Mouse (Mus musculus) E14TG2a.4 (cell line): Measurements from ENCODE around the gene Cnst.

Experiments
- CTCF ChIP-seq: conservative IDR thresholded peaks from 2 replicates; pipeline ENCODE4 v1.5.1; 2014; ENCODE audit warnings: low read length
- POU5F1 ChIP-seq: IDR thresholded peaks from 2 replicates; pipeline ENCODE4 v1.6.1; 2014; ENCODE audit warnings: low read length, borderline replicate concordance

GRCm38 (mm10) chr1:179583090-179583489, 36.9 kb downstream of the Cnst start:
- TF ChIP-seq CTCF: no peak
- no peak for TF ChIP-seq POU5F1
